Mouse (Mus musculus) mature B cell (primary cell): ENCODE measurements around the gene Gm10570.

Experiments
- in situ Hi-C: fragments of 300-500 bp; cut with MboI; formaldehyde crosslinking; loops from 2 replicates; pipeline ENCODE4 v1.14.3; 2019

The Gm10570 gene

GRCm38 (mm10) chr4:130270611-130271347 lies 37.7 kb downstream of the Gm10570 start:
- in situ Hi-C loops, result no loop called here

GRCm38 (mm10) chr4:130270089-130270488 lies 38.4 kb downstream of the Gm10570 start:
- in situ Hi-C loops, result no loop called here

GRCm38 (mm10) chr4:130268736-130269135 lies 39.7 kb downstream of the Gm10570 start:
- in situ Hi-C loops, result no loop called here

GRCm38 (mm10) chr4:130267069-130267468 lies 41.4 kb downstream of the Gm10570 start:
- in situ Hi-C loops, result no loop called here

GRCm38 (mm10) chr4:130266601-130267000 lies 41.9 kb downstream of the Gm10570 start:
- in situ Hi-C loops, result no loop called here

- in situ Hi-C loops, result no loop called here
These were observed 43.6 kb downstream of the Gm10570 start for GRCm38 (mm10) chr4:130264698-130265349.

GRCm38 (mm10) chr4:130264131-130264530 lies 44.3 kb downstream of the Gm10570 start:
- in situ Hi-C loops, result no loop called here

GRCm38 (mm10) chr4:130260406-130260805 lies 48.1 kb downstream of the Gm10570 start:
- in situ Hi-C loops, result no loop called here
